16 mouse cellular contexts compared by ENCODE assay signal in genomic region chr2:75425791-75426190, GRCm38 (mm10).
DNase-seq lines count a peak whose midpoint lies in the region; ATAC-seq lines count a peak whose summit lies in the region.
"Had no signal": no experiment of that assay in that cellular context is flagged by ENCODE, and none has a peak within 500 bp of the region (broad histone marks: within the 10 kb centered on the region; RNA-seq: fewer than 3 reads in every experiment).

No protein-coding gene starts in this region.

- no peaks in the 10 kb centered on the region for H3K9me3 ChIP-seq in forebrain, embryonic 12.5 days
- no peaks in the 10 kb centered on the region for H3K9me3 ChIP-seq in hindbrain, embryonic 15.5 days
- no peaks in the 10 kb centered on the region for H3K9me3 ChIP-seq in neural tube, embryonic 12.5 days

- H3K4me2 ChIP-seq in forebrain, embryonic 12.5 days = no peak overlapping the region
- peak overlapping the region; percentile 3; the same call in 1 of the 2 replicates for H3K4me2 ChIP-seq in hindbrain, embryonic 15.5 days
- H3K4me2 ChIP-seq in neural tube, embryonic 12.5 days (replicated peaks) = no peak overlapping the region
- H3K4me2 ChIP-seq: heart, embryonic 11.5 days had no signal

- WGBS in forebrain, embryonic 12.5 days = 47% methylated on average over 9 of the region's 9 CpGs
- WGBS in hindbrain, embryonic 15.5 days = 25% methylated on average over 9 of the region's 9 CpGs
- 57% methylated on average over 9 of the region's 9 CpGs for WGBS in neural tube, embryonic 12.5 days

- no peaks in the 10 kb centered on the region for H3K36me3 ChIP-seq in forebrain, embryonic 12.5 days (replicated peaks)
- H3K36me3 ChIP-seq in hindbrain, embryonic 15.5 days = no peaks in the 10 kb centered on the region
- H3K36me3 ChIP-seq in neural tube, embryonic 12.5 days = no peaks in the 10 kb centered on the region

- peaks cover 33% of the 10 kb centered on the region for H3K4me1 ChIP-seq in forebrain, embryonic 12.5 days
- H3K4me1 ChIP-seq in hindbrain, embryonic 15.5 days (replicated peaks) = peaks cover 33% of the 10 kb centered on the region
- peaks cover 22% of the 10 kb centered on the region for H3K4me1 ChIP-seq in neural tube, embryonic 12.5 days

- no peak overlapping the region for H3K4me3 ChIP-seq in forebrain, embryonic 12.5 days (replicated peaks)
- H3K4me3 ChIP-seq in hindbrain, embryonic 15.5 days = no peak overlapping the region
- no peak overlapping the region for H3K4me3 ChIP-seq in neural tube, embryonic 12.5 days

- no peaks in the 10 kb centered on the region for H3K27me3 ChIP-seq in forebrain, embryonic 12.5 days
- H3K27me3 ChIP-seq in hindbrain, embryonic 15.5 days = no peaks in the 10 kb centered on the region
- no peaks in the 10 kb centered on the region for H3K27me3 ChIP-seq in neural tube, embryonic 12.5 days (replicated peaks)

- ATAC-seq in forebrain, embryonic 12.5 days (ENCODE audit: low FRiP score) = no peak
- ATAC-seq in hindbrain, embryonic 15.5 days (ENCODE audit: low FRiP score, low read depth) = no peak
- no peak for ATAC-seq in neural tube, embryonic 12.5 days (ENCODE audit: low FRiP score, low read depth)

- H3K27ac ChIP-seq in forebrain, embryonic 12.5 days = peak overlapping the region; percentile 85
- H3K27ac ChIP-seq in hindbrain, embryonic 15.5 days (replicated peaks) = peak overlapping the region; percentile 74
- peak overlapping the region; percentile 62 for H3K27ac ChIP-seq in neural tube, embryonic 12.5 days

- DNase-seq in embryo, embryonic 9.5 days (ENCODE audit: extremely low spot score) = peak; percentile 14
- DNase-seq in urinary bladder, adult 2 months (ENCODE audit: low spot score) = no peak
- no peak for DNase-seq in left cerebral cortex, adult 18-20 months (ENCODE audit: low spot score in 2 of 2)
- DNase-seq in spleen, adult 12 weeks (ENCODE audit: low spot score) = no peak
- DNase-seq: adrenal gland, postnatal 14 days; gastrocnemius, postnatal 36 days; kidney, adult 11 months; kidney, postnatal 14 days; layer of hippocampus, adult 9-11 months; lung, adult 2 months; lung, postnatal 4 days; right cerebral cortex, postnatal 14 days had no signal

- H3K9ac ChIP-seq in forebrain, embryonic 12.5 days = no peak overlapping the region
- H3K9ac ChIP-seq in hindbrain, embryonic 15.5 days = no peak overlapping the region
- no peak overlapping the region for H3K9ac ChIP-seq in neural tube, embryonic 12.5 days
